Mouse (Mus musculus): Measurements from ENCODE around the gene Nrxn2.

DNA sequence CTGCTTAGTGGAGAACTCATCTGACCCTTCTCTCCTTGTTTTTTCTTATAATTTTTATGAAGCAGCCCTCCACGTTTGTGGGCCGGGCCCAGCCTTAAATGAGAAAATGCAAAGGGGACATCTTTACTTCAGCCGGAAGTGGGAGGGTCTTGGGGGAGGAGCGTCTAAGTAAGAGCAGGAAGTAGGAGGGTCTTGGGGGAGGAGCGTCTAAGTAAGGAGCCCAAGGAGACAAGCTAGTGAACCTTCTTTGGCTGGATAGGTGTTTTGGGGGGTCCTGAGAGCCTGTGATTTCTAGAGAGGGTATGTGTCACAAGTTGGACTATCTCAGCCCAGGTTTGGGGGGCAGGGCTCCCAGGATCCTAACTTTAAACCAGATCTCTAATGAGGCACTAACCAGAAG, 96.9 kb downstream of the Nrxn2 start:
- TF ChIP-seq POLR2A (IDR thresholded peaks at IDR 0.05; ENCODE audit: insufficient read depth, low read length) = peak; percentile 63
- TF ChIP-seq EP300 (IDR thresholded peaks at IDR 0.05; ENCODE audit: insufficient read depth, low read depth, low read length) = no peak

Data from ES-Bruce4 (cell line).